8 mouse cellular contexts compared by ENCODE assay signal in genomic region chr8:95951794-95952193, GRCm38 (mm10).
DNase-seq lines count a peak whose midpoint lies in the region; ATAC-seq and TF ChIP-seq lines count a peak whose summit lies in the region.

No protein-coding gene starts in this region.

- peak overlapping the region; percentile 45; the same call in 1 of the 2 replicates for H3K9ac ChIP-seq in forebrain, embryonic 15.5 days (replicated peaks)

- no peak overlapping the region for H3K27ac ChIP-seq in forebrain, embryonic 15.5 days (replicated peaks)
- no peak overlapping the region for H3K27ac ChIP-seq in layer of hippocampus, adult 2 months

- WGBS in forebrain, embryonic 15.5 days, result 0% methylated on average over 17 of the region's 17 CpGs

- peak; percentile 65 for DNase-seq in MN1 (ENCODE audit: low spot score)
- DNase-seq in cerebellum, adult 11 months, result peak; percentile 11
- peak; percentile 78 for DNase-seq in heart, postnatal 4 days
- DNase-seq in layer of hippocampus, adult 2 months (ENCODE audit: low spot score in 2 of 2), result peak; percentile 69 to 73
- DNase-seq in lung, adult 18-20 months, result peak; percentile 26 to 29
- peak; percentile 37 for DNase-seq in ovary, postnatal 10 days (ENCODE audit: low spot score)
- peak; percentile 58 for DNase-seq in urinary bladder, postnatal 25 days (ENCODE audit: low spot score)

- H3K4me3 ChIP-seq in forebrain, embryonic 15.5 days, result peak overlapping the region; percentile 42
- peak overlapping the region; percentile 54 for H3K4me3 ChIP-seq in layer of hippocampus, adult 2 months

- H3K4me1 ChIP-seq in forebrain, embryonic 15.5 days, result peaks cover 3% of the 10 kb centered on the region; the same call in 1 of the 2 replicates

- H3K9me3 ChIP-seq in forebrain, embryonic 15.5 days, result no peaks in the 10 kb centered on the region

- no peaks in the 10 kb centered on the region for H3K27me3 ChIP-seq in forebrain, embryonic 15.5 days

- peak overlapping the region; percentile 57 for H3K4me2 ChIP-seq in forebrain, embryonic 15.5 days (replicated peaks)

- peak; percentile 89 for TF ChIP-seq CTCF in layer of hippocampus, adult 2 months (conservative IDR thresholded peaks at IDR 0.05)

- ATAC-seq in forebrain, embryonic 15.5 days (replicated peaks), result peak; percentile 81

- no peaks in the 10 kb centered on the region for H3K36me3 ChIP-seq in forebrain, embryonic 15.5 days

Comparison
In these comparisons a context has a peak if more than half of its experiments do, and no peak if none do; other contexts are left out.
1. DNase-seq: peak in every context shown above with its lines; median percentile 78 in heart, postnatal 4 days; 71 in layer of hippocampus, adult 2 months; 65 in MN1; 58 in urinary bladder, postnatal 25 days; 37 in ovary, postnatal 10 days; 28 in lung, adult 18-20 months; 11 in cerebellum, adult 11 months.